Mouse (Mus musculus) B cell, adult 67 days (primary cell): ENCODE data around the gene Slitrk1. TPM values are rescaled to one million over a fixed set of nuclear protein-coding genes. Genes with fewer than 3 reads are reported as not detected.

Experiments
- total RNA-seq, 2 experiments: library from RNA; stranded (reverse); gene quantifications; 4 replicates each; pipeline ENCODE4 v1.2.4; 2023

Slitrk1 gene
- total RNA-seq: not detected

GRCm38 (mm10) chr14:108913714-108914263, at the start of gene Slitrk1:
TSS of gene Slitrk1 (minus strand) at chr14:108914158.

